Mouse (Mus musculus): ENCODE data around the gene Shd. TPM values are rescaled to one million over a fixed set of nuclear protein-coding genes. Genes with fewer than 3 reads are reported as not detected.

Shd gene
- polyA plus RNA-seq, 1 experiment from 2014 or later = 187 TPM

DNA sequence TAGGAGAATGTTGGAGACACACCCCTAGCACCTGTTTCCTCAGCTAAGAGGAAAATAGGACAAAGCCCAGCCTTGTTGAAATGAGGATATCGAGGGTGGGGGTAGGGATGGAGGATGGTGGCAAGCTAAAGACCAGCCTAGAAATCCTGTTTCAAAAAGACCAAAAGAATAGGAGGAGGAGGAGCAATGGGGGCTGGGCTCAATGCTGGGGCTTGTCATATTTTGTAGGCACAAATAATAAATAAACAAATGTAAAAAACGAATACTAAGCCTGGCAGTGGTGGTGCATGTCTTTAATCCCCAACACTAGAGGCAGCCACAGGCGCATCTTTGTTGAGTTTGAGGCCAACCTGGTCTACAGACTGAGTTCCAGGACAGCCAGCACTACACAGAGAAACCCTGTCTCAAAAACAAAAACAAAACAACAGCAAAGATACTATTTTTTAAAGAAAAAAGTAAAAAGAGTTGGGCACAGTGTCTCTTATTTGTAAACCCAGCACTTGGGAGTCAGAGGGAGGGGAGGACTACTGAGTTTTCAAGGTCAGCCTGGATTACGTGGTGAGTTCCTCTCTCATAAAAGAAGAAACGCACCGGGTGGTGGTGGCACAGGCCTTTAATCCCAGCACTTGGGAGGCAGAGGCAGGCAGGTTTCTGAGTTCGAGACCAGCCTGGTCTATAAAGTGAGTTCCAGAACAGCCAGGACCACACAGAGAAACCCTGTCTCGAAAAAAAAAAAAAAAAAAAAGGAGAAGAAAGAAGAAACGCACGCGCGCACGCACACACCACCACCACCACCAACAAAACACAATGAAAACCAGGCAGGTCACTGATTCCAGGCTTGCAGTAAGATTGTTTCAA lies 12.3 kb upstream of the Shd start:
- peak overlapping the region; percentile 55 for H3K9ac ChIP-seq (ENCODE audit: low read depth, low read length)
- H3K4me1 ChIP-seq (ENCODE audit: control insufficient read depth, insufficient read depth, low read length) = peaks cover 31% of the 10 kb centered on the region
- ATAC-seq = no peak
- 85% methylated on average over 13 of the region's 13 CpGs for WGBS
- H3K27me3 ChIP-seq (ENCODE audit: control insufficient read depth, insufficient read depth, low read depth, low read length) = no peaks in the 10 kb centered on the region
- 0 out of 2 replicates have a peak, but pooled peaks cover 3% of the 10 kb centered on the region for H3K36me3 ChIP-seq (ENCODE audit: control insufficient read depth, insufficient read depth, low read length)
- H3K27ac ChIP-seq (ENCODE audit: low read length) = peak overlapping the region; percentile 89
- H3K4me2 ChIP-seq (ENCODE audit: low read length) = peak overlapping the region; percentile 66
- H3K9me3 ChIP-seq (replicated peaks; ENCODE audit: control insufficient read depth, low read length, poor library complexity, severe bottlenecking) = no peaks in the 10 kb centered on the region
- peak overlapping the region; percentile 51 for H3K4me3 ChIP-seq (ENCODE audit: low read depth, low read length)

- peak overlapping the region; percentile 66 for H3K4me2 ChIP-seq (ENCODE audit: low read length)
- no peaks in the 10 kb centered on the region for H3K27me3 ChIP-seq (ENCODE audit: control insufficient read depth, insufficient read depth, low read depth, low read length)
- 22% methylated on average over 2 of the region's 2 CpGs for WGBS
- H3K4me3 ChIP-seq (ENCODE audit: low read depth, low read length) = peak overlapping the region; percentile 51
- ATAC-seq = no peak
- no peaks in the 10 kb centered on the region for H3K9me3 ChIP-seq (replicated peaks; ENCODE audit: control insufficient read depth, low read length, poor library complexity, severe bottlenecking)
- 0 out of 2 replicates have a peak, but pooled peaks cover 3% of the 10 kb centered on the region for H3K36me3 ChIP-seq (ENCODE audit: control insufficient read depth, insufficient read depth, low read length)
- H3K27ac ChIP-seq (ENCODE audit: low read length) = peak overlapping the region; percentile 89
- peaks cover 31% of the 10 kb centered on the region for H3K4me1 ChIP-seq (ENCODE audit: control insufficient read depth, insufficient read depth, low read length)
- peak overlapping the region; percentile 55 for H3K9ac ChIP-seq (ENCODE audit: low read depth, low read length)
Observed at GRCm38 (mm10) chr17:55958584-55958886, 11.7 kb upstream of the Shd start.

DNA sequence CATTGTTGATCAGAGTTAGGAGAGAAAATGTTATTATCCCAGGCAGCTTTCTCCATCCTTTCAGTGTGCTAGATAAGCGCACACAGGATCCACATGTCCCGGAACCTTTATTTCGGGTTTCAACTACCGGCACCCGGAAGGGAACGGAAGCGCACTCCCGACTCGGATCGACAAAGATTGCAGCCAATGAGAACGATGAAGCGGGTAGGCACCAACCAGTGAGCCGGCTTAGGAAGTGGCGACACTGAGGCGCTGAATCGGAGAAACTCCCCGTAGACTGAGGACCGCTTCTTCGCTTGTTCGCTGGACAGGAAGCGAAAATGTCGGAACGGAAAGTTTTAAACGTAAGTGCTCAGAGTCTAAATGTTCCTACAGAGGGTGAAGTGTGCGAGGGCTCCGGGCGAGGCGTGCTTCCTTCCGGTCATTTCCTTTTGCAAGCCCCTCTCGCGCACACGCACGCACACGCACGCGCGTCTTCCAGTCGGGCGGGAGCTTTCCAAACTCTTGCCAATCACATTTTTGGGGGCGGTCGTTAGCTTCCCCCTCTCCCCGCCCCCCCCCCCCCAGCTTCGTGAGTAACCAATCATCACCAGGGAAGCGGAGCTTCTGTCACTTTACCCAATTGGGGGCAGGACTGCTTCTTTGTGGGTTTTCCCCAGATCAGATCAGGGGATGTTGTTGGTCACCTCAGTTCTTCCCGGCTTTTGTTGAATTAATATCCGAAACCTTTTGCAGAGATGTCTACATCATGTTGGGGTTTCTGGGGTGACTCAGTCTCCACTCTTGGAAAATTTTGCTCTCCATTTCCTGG lies 11.1 kb upstream of the Shd start, which contains the start of gene Yju2:
Gene Yju2, plus strand, starts transcription at position 182 of the 811 bp plus-strand sequence.
- H3K4me3 ChIP-seq (ENCODE audit: low read depth, low read length) = peak within 1 kb of the TSS; percentile 51
- ATAC-seq = peak; percentile 90
- peak within 1 kb of the TSS; percentile 66 for H3K4me2 ChIP-seq (ENCODE audit: low read length)
- H3K9ac ChIP-seq (ENCODE audit: low read depth, low read length) = peak within 1 kb of the TSS; percentile 57
- peak within 1 kb of the TSS; percentile 89 for H3K27ac ChIP-seq (ENCODE audit: low read length)
- no peaks in the 10 kb centered on the region for H3K27me3 ChIP-seq (ENCODE audit: control insufficient read depth, insufficient read depth, low read depth, low read length)
- under 1% methylated on average over 46 of the region's 46 CpGs for WGBS
- no peaks in the 10 kb centered on the region for H3K9me3 ChIP-seq (replicated peaks; ENCODE audit: control insufficient read depth, low read length, poor library complexity, severe bottlenecking)
- peaks cover 31% of the 10 kb centered on the region for H3K4me1 ChIP-seq (ENCODE audit: control insufficient read depth, insufficient read depth, low read length)
- 0 out of 2 replicates have a peak, but pooled peaks cover 3% of the 10 kb centered on the region for H3K36me3 ChIP-seq (ENCODE audit: control insufficient read depth, insufficient read depth, low read length)

DNA sequence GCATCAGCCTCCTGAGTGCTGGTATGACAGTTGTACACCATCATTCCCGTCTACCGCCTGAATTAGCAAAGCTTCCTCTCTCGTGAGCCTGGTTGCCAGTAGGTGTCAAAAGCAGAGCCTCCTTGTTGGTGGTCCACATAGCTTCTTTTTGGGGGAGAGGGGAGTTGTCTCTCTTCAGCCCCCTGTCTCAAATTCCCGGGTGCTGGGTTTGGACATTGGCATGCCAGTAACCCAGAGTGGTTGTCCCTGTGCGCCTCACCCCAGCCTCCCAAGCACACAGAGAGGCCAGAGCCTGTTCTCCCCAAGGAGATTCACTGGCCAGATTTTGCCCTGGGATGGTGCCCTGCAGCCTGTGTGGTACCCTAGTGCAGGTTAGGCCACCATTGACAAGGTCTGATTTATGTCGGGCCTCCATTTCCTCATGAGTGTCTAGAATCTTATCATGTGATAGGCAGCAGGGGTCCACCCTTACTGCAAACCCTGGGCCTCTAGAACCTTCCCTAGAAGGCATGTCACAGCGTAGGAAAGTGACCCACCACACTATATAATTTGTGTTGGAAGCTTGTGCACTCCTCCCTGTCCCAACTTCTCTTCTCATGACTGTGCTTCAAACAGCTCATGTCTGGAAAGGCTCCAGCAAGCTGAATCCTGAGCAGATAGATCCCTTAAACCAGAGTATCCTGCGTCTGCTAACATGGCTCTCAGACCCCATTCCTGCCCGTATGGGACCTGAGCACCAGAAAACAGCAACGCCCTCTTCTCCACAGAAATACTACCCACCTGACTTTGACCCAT lies 10.1 kb upstream of the Shd start:
- peak overlapping the region; percentile 75 for H3K27ac ChIP-seq (ENCODE audit: low read length)
- H3K4me3 ChIP-seq (ENCODE audit: low read depth, low read length) = peak overlapping the region; percentile 51
- H3K36me3 ChIP-seq (ENCODE audit: control insufficient read depth, insufficient read depth, low read length) = peaks cover 5% of the 10 kb centered on the region; the same call in 1 of the 2 replicates
- H3K4me2 ChIP-seq (ENCODE audit: low read length) = peak overlapping the region; percentile 56
- WGBS = 76% methylated on average over 10 of the region's 10 CpGs
- peak overlapping the region; percentile 27 for H3K9ac ChIP-seq (ENCODE audit: low read depth, low read length)
- no peak for ATAC-seq
- H3K27me3 ChIP-seq (ENCODE audit: control insufficient read depth, insufficient read depth, low read depth, low read length) = no peaks in the 10 kb centered on the region
- H3K9me3 ChIP-seq (replicated peaks; ENCODE audit: control insufficient read depth, low read length, poor library complexity, severe bottlenecking) = no peaks in the 10 kb centered on the region
- peaks cover 31% of the 10 kb centered on the region for H3K4me1 ChIP-seq (ENCODE audit: control insufficient read depth, insufficient read depth, low read length)

- H3K27me3 ChIP-seq (ENCODE audit: control insufficient read depth, insufficient read depth, low read depth, low read length) = no peaks in the 10 kb centered on the region
- ATAC-seq = no peak
Observed at GRCm38 (mm10) chr17:55960791-55961190, 9.5 kb upstream of the Shd start.

GRCm38 (mm10) chr17:55961631-55962030 lies 8.6 kb upstream of the Shd start:
- Histone ChIP-seq H3K9ac (ENCODE audit: low read depth, low read length) (no peak overlapping the region), H3K4me2 (ENCODE audit: low read length) (no peak overlapping the region), H3K4me3 (ENCODE audit: low read depth, low read length) (no peak overlapping the region), H3K27ac (ENCODE audit: low read length) (no peak overlapping the region), H3K9me3 (replicated peaks; ENCODE audit: control insufficient read depth, low read length, poor library complexity, severe bottlenecking) (no peaks in the 10 kb centered on the region), H3K36me3 (ENCODE audit: control insufficient read depth, insufficient read depth, low read length) (peaks cover 6% of the 10 kb centered on the region; the same call in 1 of the 2 replicates), H3K27me3 (ENCODE audit: control insufficient read depth, insufficient read depth, low read depth, low read length) (no peaks in the 10 kb centered on the region), H3K4me1 (ENCODE audit: control insufficient read depth, insufficient read depth, low read length) (peaks cover 22% of the 10 kb centered on the region)
- 97% methylated on average over 7 of the region's 7 CpGs for WGBS
- no peak for ATAC-seq

More at GRCm38 (mm10) chr17:55960791-55961190, 9.5 kb upstream of the Shd start:
- Histone ChIP-seq H3K9me3 (replicated peaks; ENCODE audit: control insufficient read depth, low read length, poor library complexity, severe bottlenecking) (no peaks in the 10 kb centered on the region), H3K9ac (ENCODE audit: low read depth, low read length) (no peak overlapping the region), H3K4me3 (ENCODE audit: low read depth, low read length) (no peak overlapping the region), H3K4me2 (ENCODE audit: low read length) (no peak overlapping the region), H3K4me1 (ENCODE audit: control insufficient read depth, insufficient read depth, low read length) (peaks cover 26% of the 10 kb centered on the region), H3K36me3 (ENCODE audit: control insufficient read depth, insufficient read depth, low read length) (peaks cover 6% of the 10 kb centered on the region; the same call in 1 of the 2 replicates), H3K27ac (ENCODE audit: low read length) (no peak overlapping the region)

GRCm38 (mm10) chr17:55963171-55963570 lies 7.1 kb upstream of the Shd start:
- 78% methylated on average over 14 of the region's 14 CpGs for WGBS

DNA sequence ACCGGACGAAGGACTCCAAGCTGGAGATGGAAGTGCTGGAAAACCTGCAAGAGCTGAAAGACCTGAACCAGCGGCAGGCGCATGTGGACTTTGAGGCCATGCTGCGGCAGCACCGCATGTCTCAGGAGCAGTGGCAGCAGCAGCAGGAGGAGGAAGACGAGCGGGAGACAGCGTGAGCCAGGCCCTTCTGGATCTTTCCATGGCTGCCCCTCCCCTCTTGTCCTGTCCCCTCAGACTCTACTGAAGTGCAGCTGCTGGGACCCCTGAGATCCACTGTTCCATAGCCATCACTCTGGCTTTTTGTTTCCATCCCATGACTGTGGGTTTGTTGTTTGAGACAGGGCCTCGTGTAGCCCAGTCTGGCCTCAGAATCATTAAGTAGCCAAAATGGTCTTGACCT lies 5.8 kb upstream of the Shd start:
- ATAC-seq = no peak
- Histone ChIP-seq H3K9ac (ENCODE audit: low read depth, low read length) (no peak overlapping the region), H3K4me2 (ENCODE audit: low read length) (no peak overlapping the region), H3K9me3 (replicated peaks; ENCODE audit: control insufficient read depth, low read length, poor library complexity, severe bottlenecking) (no peaks in the 10 kb centered on the region), H3K36me3 (ENCODE audit: control insufficient read depth, insufficient read depth, low read length) (peaks cover 10% of the 10 kb centered on the region; the same call in 1 of the 2 replicates), H3K4me1 (ENCODE audit: control insufficient read depth, insufficient read depth, low read length) (peaks cover 14% of the 10 kb centered on the region), H3K27me3 (ENCODE audit: control insufficient read depth, insufficient read depth, low read depth, low read length) (no peaks in the 10 kb centered on the region), H3K27ac (ENCODE audit: low read length) (no peak overlapping the region), H3K4me3 (ENCODE audit: low read depth, low read length) (no peak overlapping the region)
- 93% methylated on average over 10 of the region's 10 CpGs for WGBS

More at GRCm38 (mm10) chr17:55963171-55963570, 7.1 kb upstream of the Shd start:
- Histone ChIP-seq H3K4me1 (ENCODE audit: control insufficient read depth, insufficient read depth, low read length) (peaks cover 10% of the 10 kb centered on the region), H3K9me3 (replicated peaks; ENCODE audit: control insufficient read depth, low read length, poor library complexity, severe bottlenecking) (no peaks in the 10 kb centered on the region), H3K27ac (ENCODE audit: low read length) (no peak overlapping the region), H3K9ac (ENCODE audit: low read depth, low read length) (no peak overlapping the region), H3K4me2 (ENCODE audit: low read length) (no peak overlapping the region), H3K36me3 (ENCODE audit: control insufficient read depth, insufficient read depth, low read length) (peaks cover 10% of the 10 kb centered on the region; the same call in 1 of the 2 replicates), H3K4me3 (ENCODE audit: low read depth, low read length) (no peak overlapping the region), H3K27me3 (ENCODE audit: control insufficient read depth, insufficient read depth, low read depth, low read length) (no peaks in the 10 kb centered on the region)
- no peak for ATAC-seq
